Mouse (Mus musculus) CD4-positive helper T cell, adult 2 months (primary cell): ENCODE results near the gene Mmadhc.

Experiments
- DNase-seq: peaks from one replicate; pipeline ENCODE4 v3.0.0-alpha.2; 2012; ENCODE audit warnings: low read depth, missing footprints, low spot score

The Mmadhc gene

DNA sequence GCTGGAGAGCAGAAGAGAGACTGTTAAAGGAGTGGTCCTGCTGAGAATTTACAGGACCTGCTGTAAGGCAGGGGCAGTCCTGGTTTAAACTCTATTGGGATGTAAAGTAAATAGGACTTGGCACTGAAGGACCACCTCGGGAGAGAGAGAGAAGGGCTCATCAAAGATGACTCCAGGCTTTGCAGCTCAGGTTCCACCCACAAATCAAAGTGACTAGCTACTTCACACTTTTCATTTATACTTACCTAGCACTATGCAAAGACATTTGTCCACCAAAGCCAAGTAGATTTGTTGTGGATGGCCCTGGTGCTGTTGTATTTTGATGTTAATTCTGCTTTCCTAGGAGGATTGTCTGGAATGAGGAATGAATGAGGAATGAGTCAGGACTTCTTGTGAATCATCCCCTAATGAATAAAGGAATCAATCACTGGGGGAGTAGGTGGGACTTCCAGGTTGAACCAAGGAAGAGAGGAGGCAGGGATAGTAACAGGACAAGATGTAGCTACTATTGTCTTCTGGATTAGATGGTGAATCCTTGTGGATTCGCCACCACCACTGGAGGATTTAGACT, 31.3 kb downstream of the Mmadhc start:
- DNase-seq: no peak

DNA sequence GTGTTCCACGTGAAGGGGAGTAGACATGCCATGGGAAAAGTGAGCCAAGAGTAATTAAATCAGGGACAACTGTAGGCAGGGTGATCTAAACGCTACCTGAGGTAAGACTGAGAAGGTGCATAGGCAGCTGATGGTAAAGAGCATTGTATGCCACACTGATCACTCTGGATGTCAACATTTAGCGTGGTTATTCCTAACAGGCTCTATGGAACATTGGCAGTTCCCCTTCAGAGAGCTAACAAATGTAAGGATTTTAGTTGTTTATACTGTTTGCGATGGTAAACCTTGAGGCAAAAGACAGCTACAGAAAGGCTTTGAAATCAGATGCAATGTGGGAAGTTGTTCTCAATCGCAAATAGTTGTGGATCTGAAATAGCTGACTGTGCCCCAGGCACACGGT, 32.5 kb downstream of the Mmadhc start:
- DNase-seq: no peak

DNA sequence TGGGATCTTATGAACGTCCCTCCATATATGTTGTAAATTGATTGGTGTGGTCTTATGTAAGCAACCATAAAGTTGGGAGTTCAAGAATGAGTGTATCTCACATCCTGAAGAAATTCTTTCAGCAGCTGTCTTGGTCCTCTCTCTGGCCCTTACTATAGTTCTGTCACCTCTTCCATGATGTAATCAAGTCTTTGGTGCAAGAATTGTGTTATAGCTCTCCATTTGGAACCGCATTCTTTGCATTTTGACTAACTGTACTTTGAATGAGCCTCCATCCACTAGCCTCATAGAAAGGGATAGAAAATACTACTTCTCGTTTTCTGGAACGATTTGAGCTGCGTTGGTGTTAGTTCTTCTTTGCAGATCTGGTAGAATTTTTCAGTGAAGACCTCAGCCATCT, 41.6 kb downstream of the Mmadhc start:
- no peak for DNase-seq

DNA sequence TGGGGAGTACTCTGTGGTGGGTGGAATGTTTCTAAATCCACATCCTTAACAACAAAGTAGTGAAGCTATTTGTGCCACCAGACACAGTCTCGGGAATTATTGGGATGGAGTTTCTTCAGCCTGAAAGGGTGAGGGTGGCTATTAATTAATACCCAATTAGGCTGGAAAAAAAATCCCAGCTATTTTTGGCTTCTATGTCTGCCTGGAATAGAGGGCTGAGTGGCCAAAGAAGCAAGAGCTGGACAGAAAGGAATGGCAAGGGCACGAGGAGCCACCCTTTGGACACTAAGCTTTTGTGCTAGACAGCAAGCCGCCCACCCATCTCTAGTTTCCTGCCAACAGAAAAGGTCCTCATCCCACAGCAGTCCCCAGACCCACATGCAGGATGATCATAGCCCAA, 48.0 kb downstream of the Mmadhc start:
- DNase-seq: no peak

DNA sequence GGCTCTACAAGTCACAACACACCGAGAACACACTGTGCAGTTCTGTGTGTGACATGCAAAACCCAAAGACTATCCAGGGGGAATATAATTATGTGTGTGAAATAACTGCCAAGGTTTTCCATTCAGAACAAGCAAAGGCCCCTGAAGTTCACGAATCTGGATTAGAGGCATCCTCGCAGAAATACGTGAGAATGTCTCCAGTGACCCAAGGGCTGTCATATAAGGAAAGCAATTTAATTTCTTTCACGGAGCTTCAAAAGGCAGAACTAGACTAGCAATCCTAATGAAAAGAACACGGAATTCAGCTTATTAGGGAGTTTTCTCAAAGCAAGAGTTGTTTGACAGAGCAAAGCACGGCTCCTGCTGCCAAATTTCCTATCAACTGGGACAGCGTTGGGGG, 63.1 kb downstream of the Mmadhc start:
- no peak for DNase-seq
